Mouse (Mus musculus) liver, adult 2 months (tissue): ENCODE results near the gene Kirrel3. TPM values are rescaled to one million over a fixed set of nuclear protein-coding genes. Genes with fewer than 3 reads are reported as not detected.
A peak's percentile ranks its signal among the peaks of the same experiment; 100 is the strongest.

Experiments
- DNase-seq: peaks from one replicate; pipeline ENCODE4 v3.0.0-alpha.2; 2011; ENCODE audit warnings: low read depth, low spot score; ENCODE audit errors: extremely low read depth
- H3K27ac ChIP-seq: fragments of 200-500 bp; replicated peaks from 2 replicates; pipeline ENCODE4 v1.5.1; 2012; ENCODE audit warnings: low read depth, mild to moderate bottlenecking, control low read depth, inconsistent platforms, low read length; ENCODE audit not compliant: insufficient read depth
- H3K27me3 ChIP-seq: fragments of 200-500 bp; 2 replicates; pipeline ENCODE4 v1.6.1; 2012; ENCODE audit warnings: mild to moderate bottlenecking, moderate library complexity, low read length, inconsistent platforms; ENCODE audit not compliant: control insufficient read depth, insufficient read depth
- H3K36me3 ChIP-seq: fragments of 200-500 bp; 2 replicates; pipeline ENCODE4 v1.6.1; 2012; ENCODE audit warnings: low read length, inconsistent platforms; ENCODE audit not compliant: control insufficient read depth, insufficient read depth
- H3K4me1 ChIP-seq: fragments of 200-500 bp; 2 replicates; pipeline ENCODE4 v1.6.1; 2011; ENCODE audit warnings: low read length; ENCODE audit not compliant: control insufficient read depth, insufficient read depth
- H3K4me3 ChIP-seq: fragments of 200-500 bp; 2 replicates; pipeline ENCODE4 v1.5.1; 2011; ENCODE audit warnings: low read depth, mild to moderate bottlenecking, control low read depth, low read length, moderate library complexity; ENCODE audit not compliant: insufficient read depth
- H3K79me2 ChIP-seq: fragments of 200-500 bp; 2 replicates; pipeline ENCODE4 v1.6.1; 2012; ENCODE audit warnings: inconsistent platforms, mild to moderate bottlenecking, low read length, moderate library complexity; ENCODE audit not compliant: control insufficient read depth, insufficient read depth
- H3K9ac ChIP-seq: fragments of 200-500 bp; 2 replicates; pipeline ENCODE4 v1.6.1; 2012; ENCODE audit warnings: low read depth, mild to moderate bottlenecking, control low read depth, inconsistent platforms, low read length
- CTCF ChIP-seq: fragments of 200-500 bp; IDR thresholded peaks from 2 replicates; pipeline ENCODE4 v1.5.1; 2011; ENCODE audit warnings: low read depth, low read length, control low read depth
- POLR2A ChIP-seq: fragments of 200-500 bp; IDR thresholded peaks from 2 replicates; pipeline ENCODE4 v1.6.1; 2011; ENCODE audit warnings: low read length, control low read depth; ENCODE audit not compliant: insufficient read depth; ENCODE audit errors: extremely low read depth
- WGBS: fragments of 180-500 bp; shearing (Covaris S2); methylation state at CpG from one replicate; pipeline ENCODE4 v1.1.7; 2018; 5-methylcytosine and 5-hydroxymethylcytosine counted together
- polyA plus RNA-seq: library from polyadenylated mRNA; depleted of rRNA; stranded (reverse); fragments of >200 nt; gene quantifications from 2 replicates; pipeline ENCODE4 v1.2.3, GENCODE M21; 2012
- total RNA-seq: library from RNA; depleted of rRNA; stranded (reverse); fragments of >200 nt; gene quantifications from 2 replicates; pipeline ENCODE4 v1.2.3, GENCODE M21; 2014

The Kirrel3 gene
- total and polyA plus RNA-seq, 2 experiments, result 0.09 TPM; not detected in 1

DNA sequence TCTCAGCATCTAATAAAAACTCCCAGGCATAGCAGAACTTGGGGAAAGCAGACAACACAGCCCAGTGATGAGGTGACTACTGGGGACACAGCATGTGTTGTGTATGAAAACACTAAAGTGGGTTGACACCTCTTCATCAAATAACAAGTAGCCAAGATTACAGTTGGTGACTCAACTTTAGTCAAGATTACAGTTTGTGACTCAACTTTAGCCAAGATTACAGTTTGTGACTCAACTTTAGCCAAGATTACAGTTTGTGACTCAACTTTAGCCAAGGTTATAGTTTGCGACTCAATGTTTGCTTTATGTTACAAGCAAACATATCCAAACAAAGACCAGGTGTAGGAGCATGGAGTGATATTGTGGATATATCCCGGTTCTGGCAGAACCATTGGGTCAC is 7.2 kb upstream of the Kirrel3 start:
- H3K27me3 ChIP-seq, result no peaks in the 10 kb centered on the region
- no peak for DNase-seq
- H3K4me1 ChIP-seq, result no peaks in the 10 kb centered on the region
- H3K9ac ChIP-seq, result no peak overlapping the region
- H3K27ac ChIP-seq, result no peak overlapping the region
- H3K79me2 ChIP-seq, result no peaks in the 10 kb centered on the region
- H3K4me3 ChIP-seq, result no peak overlapping the region
- WGBS, result 56% methylated on average over 2 of the region's 2 CpGs
- TF ChIP-seq CTCF (no peak), POLR2A (no peak)
- H3K36me3 ChIP-seq, result no peaks in the 10 kb centered on the region

DNA sequence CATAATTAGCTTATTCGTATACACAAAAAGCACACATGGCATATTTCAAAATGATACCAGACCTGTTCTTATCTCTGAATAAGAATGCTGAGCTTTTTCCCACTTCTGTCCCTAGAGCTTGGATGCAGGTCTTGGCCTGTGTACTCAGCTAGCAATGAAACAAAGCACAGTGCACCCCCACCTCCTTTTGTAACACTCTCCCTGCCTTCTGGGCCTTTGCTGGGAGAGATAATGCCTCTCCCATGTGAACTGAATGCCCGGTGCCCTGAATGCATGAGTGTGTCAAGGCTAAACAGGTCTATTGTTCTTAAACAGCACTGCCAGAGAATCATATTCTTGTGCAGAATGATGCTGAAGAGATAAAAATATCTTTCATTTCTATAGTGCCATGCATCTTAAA is 2.5 kb upstream of the Kirrel3 start:
- H3K4me3 ChIP-seq, result no peak overlapping the region
- no peaks in the 10 kb centered on the region; the same call in 1 of the 2 replicates for H3K4me1 ChIP-seq
- no peak overlapping the region for H3K27ac ChIP-seq
- 59% methylated on average over 2 of the region's 2 CpGs for WGBS
- H3K79me2 ChIP-seq, result no peaks in the 10 kb centered on the region
- no peak overlapping the region for H3K9ac ChIP-seq
- no peaks in the 10 kb centered on the region for H3K36me3 ChIP-seq
- DNase-seq, result no peak
- TF ChIP-seq POLR2A (no peak), CTCF (no peak)
- peaks cover 13% of the 10 kb centered on the region for H3K27me3 ChIP-seq

DNA sequence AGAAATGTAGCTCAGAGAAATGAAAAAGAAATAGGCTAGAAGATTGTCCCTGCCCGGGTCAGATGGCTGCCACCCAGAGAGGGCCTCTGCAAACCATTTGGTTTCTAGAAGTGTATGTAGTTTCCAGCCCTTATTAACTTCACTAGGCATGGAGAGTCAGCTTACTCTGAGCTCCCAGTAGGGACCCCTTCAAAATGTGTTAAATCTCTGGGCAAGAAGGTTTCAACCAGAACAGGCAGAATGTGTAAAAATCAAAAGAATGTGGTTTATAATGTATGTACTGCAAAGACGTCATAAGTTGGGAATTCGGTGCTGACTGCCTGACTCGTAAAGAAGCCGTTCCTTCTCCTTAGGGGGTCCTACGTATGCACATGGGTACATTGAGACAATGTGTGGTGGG is 1.0 kb upstream of the Kirrel3 start:
- Histone ChIP-seq H3K4me3 (no peak overlapping the region), H3K9ac (no peak overlapping the region), H3K27ac (no peak overlapping the region), H3K27me3 (peaks cover 19% of the 10 kb centered on the region), H3K36me3 (no peaks in the 10 kb centered on the region), H3K79me2 (no peaks in the 10 kb centered on the region), H3K4me1 (peaks cover 2% of the 10 kb centered on the region; the same call in 1 of the 2 replicates)
- WGBS, result 65% methylated on average over 6 of the region's 6 CpGs
- DNase-seq, result no peak
- TF ChIP-seq CTCF (no peak), POLR2A (no peak)

DNA sequence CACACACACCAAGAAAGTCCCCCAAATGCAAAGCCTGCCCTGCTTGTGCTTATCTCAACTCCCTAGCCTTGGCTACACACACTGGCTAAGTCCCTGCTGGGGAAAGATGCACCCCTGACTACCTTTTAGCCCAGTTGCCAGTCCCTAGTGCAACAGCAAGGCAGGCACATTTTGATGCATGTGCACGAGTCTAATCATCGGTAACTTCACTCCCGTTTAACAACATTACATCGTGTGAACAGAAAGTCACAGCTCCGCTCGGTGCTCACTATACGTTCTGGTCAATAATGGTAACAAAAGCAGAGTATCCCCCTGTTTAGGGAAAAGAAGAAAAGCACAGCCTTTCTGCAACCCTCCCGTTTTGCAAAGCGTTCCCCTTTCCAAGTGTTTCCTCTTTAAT is 2.6 kb downstream of the Kirrel3 start:
- no peak for TF ChIP-seq POLR2A
- no peak for TF ChIP-seq CTCF
- H3K79me2 ChIP-seq, result no peaks in the 10 kb centered on the region
- 4% methylated on average over 9 of the region's 9 CpGs for WGBS
- H3K4me3 ChIP-seq, result no peak overlapping the region
- H3K36me3 ChIP-seq, result no peaks in the 10 kb centered on the region
- peaks cover 2% of the 10 kb centered on the region; the same call in 1 of the 2 replicates for H3K4me1 ChIP-seq
- H3K9ac ChIP-seq, result no peak overlapping the region
- peaks cover 19% of the 10 kb centered on the region for H3K27me3 ChIP-seq
- DNase-seq, result no peak
- no peak overlapping the region for H3K27ac ChIP-seq

DNA sequence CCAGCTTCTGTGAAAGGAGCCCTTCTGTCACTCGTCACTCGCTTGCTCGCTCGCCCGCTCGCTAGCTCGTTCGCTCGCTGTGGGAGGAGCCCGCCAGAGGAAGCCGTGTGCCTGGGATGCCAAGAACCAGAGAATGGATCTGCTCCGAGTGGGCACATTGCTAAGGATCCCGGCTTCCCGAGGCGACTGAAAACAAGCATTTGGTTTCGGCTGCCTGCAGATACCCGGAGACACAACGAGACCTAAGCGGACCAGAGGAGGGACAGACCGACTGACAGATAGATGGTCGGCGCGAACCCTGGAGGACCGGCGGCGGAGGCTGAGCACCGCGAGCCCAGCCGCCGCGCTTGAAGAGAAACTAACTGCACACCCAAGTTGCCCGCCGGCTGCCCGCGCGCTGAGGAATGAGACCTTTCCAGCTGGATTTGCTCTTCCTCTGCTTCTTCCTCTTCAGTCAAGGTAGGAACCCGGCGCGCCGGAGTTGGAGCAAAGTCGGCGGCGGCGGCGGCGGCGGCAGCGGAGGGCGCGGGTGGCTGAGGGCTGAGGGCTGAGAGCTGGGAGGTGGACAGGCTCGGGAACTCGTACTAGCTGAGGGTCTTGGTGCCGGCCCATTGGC is 3.1 kb downstream of the Kirrel3 start:
- H3K4me1 ChIP-seq, result peaks cover 2% of the 10 kb centered on the region; the same call in 1 of the 2 replicates
- H3K9ac ChIP-seq, result no peak overlapping the region
- no peaks in the 10 kb centered on the region for H3K79me2 ChIP-seq
- H3K27ac ChIP-seq, result no peak overlapping the region
- DNase-seq, result no peak
- H3K36me3 ChIP-seq, result no peaks in the 10 kb centered on the region
- peaks cover 19% of the 10 kb centered on the region for H3K27me3 ChIP-seq
- TF ChIP-seq CTCF (no peak), POLR2A (no peak)
- peak overlapping the region; percentile 13; the same call in 1 of the 2 replicates for H3K4me3 ChIP-seq
- under 1% methylated on average over 53 of the region's 53 CpGs for WGBS

DNA sequence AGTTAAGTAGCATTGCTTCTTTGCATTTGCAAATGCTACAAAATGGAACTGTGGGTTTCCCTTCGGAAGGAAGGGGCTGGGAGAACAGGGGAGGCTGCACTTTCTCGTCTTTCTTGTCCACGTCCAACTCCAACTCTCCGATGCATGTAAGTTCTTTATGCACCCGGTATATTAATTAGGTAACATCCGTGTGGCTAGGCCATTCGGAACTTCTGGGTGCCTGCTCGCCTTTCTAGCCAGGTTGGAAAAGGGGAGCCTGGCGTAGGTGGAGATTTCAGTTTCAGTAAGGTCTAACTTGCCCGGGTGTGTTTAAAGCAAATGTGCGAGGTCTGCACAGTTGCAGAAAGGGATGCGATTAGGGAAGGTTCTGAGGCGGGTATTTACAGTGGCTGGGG is 3.6 kb downstream of the Kirrel3 start:
- Histone ChIP-seq H3K9ac (no peak overlapping the region), H3K4me3 (no peak overlapping the region), H3K4me1 (peaks cover 2% of the 10 kb centered on the region; the same call in 1 of the 2 replicates), H3K79me2 (no peaks in the 10 kb centered on the region), H3K36me3 (no peaks in the 10 kb centered on the region), H3K27ac (no peak overlapping the region), H3K27me3 (peaks cover 19% of the 10 kb centered on the region)
- no peak for DNase-seq
- TF ChIP-seq POLR2A (no peak), CTCF (no peak)
- WGBS, result 4% methylated on average over 13 of the region's 13 CpGs
